Mouse (Mus musculus) myocyte (in vitro differentiated cells): ENCODE measurements at regions not wholly inside any gene's neighbourhood (a gene's known extent, or its start where the extent isn't known, plus 50 kb on each side); places are given as distances from the start of the nearest gene placed in this dataset.

Experiments
- E2F4 ChIP-seq: IDR thresholded peaks from one replicate; pipeline ENCODE4 v1.6.1; 2011; ENCODE audit warnings: mild to moderate bottlenecking, control low read depth, moderate library complexity; ENCODE audit not compliant: insufficient read depth
- MAX ChIP-seq: IDR thresholded peaks from one replicate; pipeline ENCODE4 v1.6.1; 2011; ENCODE audit warnings: low read depth, mild to moderate bottlenecking, control low read depth
- POLR2A ChIP-seq: IDR thresholded peaks from one replicate; pipeline ENCODE4 v1.6.1; 2011; ENCODE audit warnings: low read depth, mild to moderate bottlenecking, control low read depth, moderate library complexity; ENCODE audit not compliant: insufficient read length
- POLR2AphosphoS2 ChIP-seq: IDR thresholded peaks from one replicate; pipeline ENCODE4 v1.6.1; 2011; ENCODE audit warnings: low read depth, control low read depth; ENCODE audit not compliant: insufficient read length
- SRF ChIP-seq: IDR thresholded peaks from one replicate; pipeline ENCODE4 v1.6.1; 2011; ENCODE audit warnings: low read depth; ENCODE audit not compliant: control insufficient read depth, insufficient read length
- TCF12 ChIP-seq: IDR thresholded peaks from one replicate; pipeline ENCODE4 v1.6.1; 2011; ENCODE audit warnings: mild to moderate bottlenecking, control low read depth; ENCODE audit not compliant: poor library complexity, insufficient read depth, severe bottlenecking
- TCF3 ChIP-seq: IDR thresholded peaks from one replicate; pipeline ENCODE4 v1.6.1; 2011; ENCODE audit warnings: low read depth, control low read depth; ENCODE audit not compliant: insufficient read length
- USF1 ChIP-seq: IDR thresholded peaks from one replicate; pipeline ENCODE4 v1.6.1; 2011; ENCODE audit warnings: low read depth, mild to moderate bottlenecking, control low read depth, moderate library complexity

GRCm38 (mm10) chr4:131363030-131363429 is 418.8 kb downstream of the Matn1 start:
- TF ChIP-seq USF1 (no peak), POLR2A (no peak), TCF12 (no peak), MAX (no peak), SRF (no peak), E2F4 (no peak), TCF3 (no peak), POLR2AphosphoS2 (no peak)
